Mouse (Mus musculus) B cell, adult 62 days (primary cell): ENCODE data around the gene Ifit3. TPM values are rescaled to one million over a fixed set of nuclear protein-coding genes. Genes with fewer than 3 reads are reported as not detected.

Source experiments
- total RNA-seq: library from RNA; stranded (reverse); gene quantifications from 4 replicates; pipeline ENCODE4 v1.2.4, GENCODE M21; 2023

The Ifit3 gene
- total RNA-seq, result 11.7 to 16.1 TPM (median 12.3 TPM) in 4 replicates

DNA sequence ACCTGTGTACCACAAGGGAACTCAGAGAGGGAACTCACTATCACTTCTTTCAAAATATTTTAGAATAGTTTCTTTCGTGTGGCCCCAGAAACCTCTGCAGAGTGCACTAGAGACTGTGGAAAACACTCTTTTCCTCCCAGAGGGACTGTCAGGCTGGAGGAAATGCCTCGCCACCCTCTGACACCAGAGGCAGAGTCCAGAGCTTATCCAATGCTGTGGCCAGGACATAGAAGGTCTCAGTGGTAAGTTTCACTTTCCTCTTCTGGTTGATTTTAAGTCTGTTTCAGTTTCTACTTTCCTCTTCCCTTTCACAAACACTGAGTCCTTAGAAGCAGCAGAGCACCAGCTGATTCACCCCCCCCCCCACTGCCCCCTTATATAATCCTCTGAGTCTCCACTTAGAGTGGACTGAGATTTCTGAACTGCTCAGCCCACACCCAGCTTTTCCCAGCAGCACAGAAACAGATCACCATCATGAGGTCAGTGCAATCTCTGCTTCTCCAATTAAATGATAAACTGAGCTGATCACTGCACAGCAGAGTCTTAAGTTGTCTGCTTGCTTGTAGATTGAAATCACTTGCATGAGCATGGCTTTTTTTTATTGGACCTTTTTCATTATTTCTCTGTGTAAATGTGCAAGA, at the start of gene Ifit3:
Ifit3 (plus strand) TSS at position 406 of the 641 bp plus-strand sequence.

DNA sequence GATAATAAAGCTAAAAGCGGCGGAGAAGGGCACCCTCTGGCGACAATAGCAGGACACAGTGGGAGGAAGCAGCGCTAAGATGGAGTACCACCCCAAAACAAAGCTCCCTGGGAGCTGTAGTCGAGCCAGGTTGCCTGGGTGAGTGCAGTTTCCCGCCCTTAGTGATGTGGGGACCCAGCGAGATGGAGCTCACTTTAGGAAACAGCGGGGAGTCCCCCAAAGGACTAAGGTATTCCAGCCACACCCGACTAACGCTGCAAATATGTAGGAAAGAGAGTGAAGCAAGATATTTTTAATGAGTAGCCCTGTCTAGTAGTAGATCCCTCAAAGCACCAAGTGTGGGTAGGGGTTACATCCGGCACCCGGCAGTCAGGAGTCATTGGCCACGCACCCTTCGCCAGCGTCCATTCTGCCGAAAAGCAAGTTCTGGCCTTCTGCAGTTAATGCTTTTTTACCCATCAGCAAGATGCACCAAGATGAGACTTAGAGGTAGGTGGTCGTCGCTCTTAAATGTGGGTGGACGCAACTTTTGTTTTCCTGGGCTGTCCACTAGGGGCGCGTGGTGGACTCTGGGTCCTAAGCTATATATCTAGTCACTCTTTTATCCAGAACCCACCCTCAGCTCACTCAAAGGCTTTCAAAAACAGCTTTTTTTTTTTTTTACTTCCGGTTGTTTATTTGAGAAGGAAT, 32.7 kb upstream of the Ifit3 start, which contains the start of gene Ifit2:
Ifit2 (plus strand) TSS at position 161 of the 690 bp plus-strand sequence.

DNA sequence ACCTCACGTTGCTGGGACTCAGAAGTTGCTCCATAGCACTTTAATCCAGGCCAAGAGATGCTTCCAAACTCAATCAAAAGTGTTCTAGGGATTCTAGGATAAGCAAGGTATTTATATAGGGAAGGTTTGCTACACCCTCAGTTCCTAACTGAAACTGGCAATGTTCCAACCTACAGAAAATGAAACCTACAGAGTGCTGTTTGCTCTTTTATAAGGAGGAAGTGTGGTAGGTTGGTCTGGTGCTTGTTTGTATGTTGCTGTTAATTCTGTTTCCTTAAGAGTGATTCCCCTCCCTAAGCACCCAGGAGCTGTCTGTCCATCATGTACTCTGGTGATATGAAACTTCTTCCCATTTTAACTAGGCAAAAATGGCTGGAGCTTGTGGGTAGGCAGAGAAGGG, 18.6 kb downstream of the Ifit3 start, which contains the start of gene Ifit1bl1:
Ifit1bl1 (minus strand) TSS at position 69 of the 400 bp plus-strand sequence.

DNA sequence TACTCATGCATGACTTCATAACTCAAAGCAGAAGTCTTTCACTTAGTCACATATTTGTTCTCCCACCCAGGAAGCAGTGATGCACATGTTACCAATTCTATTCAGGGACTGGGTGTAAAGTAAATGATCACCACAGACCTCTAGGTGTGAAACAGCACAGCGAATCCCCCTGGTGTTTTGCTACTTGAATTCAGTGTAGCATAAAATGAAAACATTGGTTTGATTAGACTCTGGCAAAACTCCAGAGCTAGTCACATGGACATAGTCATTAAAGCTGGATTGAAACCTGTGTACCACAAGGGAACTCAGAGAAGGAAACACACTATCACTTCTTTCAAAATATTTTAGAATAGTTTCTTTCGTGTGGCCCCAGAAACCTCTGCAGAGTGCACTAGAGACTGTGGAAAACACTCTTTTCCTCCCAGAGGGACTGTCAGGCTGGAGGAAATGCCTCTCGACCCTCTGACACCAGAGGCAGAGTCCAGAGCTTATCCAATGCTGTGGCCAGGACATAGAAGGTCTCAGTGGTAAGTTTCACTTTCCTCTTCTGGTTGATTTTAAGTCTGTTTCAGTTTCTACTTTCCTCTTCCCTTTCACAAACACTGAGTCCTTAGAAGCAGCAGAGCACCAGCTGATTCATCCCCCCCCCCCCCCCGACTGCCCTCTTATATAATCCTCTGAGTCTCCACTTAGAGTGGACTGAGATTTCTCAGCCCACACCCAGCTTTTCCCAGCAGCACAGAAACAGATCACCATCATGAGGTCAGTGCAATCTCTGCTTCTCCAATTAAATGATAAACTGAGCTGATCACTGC, 24.1 kb downstream of the Ifit3 start, which contains the start of gene Ifit3b:
Ifit3b (plus strand) TSS at position 734 of the 815 bp plus-strand sequence.

Other genes with a start within 250 kb of the Ifit3 start
- gene Ch25h, start 108.4 kb upstream of the Ifit3 start, total RNA-seq, result not detected in 4 replicates
- 44.4 to 47.0 TPM (median 45.8 TPM) in 4 replicates for gene Lipa, start 56.1 kb upstream of the Ifit3 start, total RNA-seq
- gene Ifit2, start 32.8 kb upstream of the Ifit3 start, total RNA-seq, result 6.8 to 7.7 TPM (median 7.2 TPM) in 4 replicates
- gene Ifit1bl1, start 18.4 kb downstream of the Ifit3 start, total RNA-seq, result 2.2 to 3.1 TPM (median 2.8 TPM) in 4 replicates
- 2.2 to 5.5 TPM (median 2.6 TPM) in 4 replicates for gene Ifit3b, start 24.4 kb downstream of the Ifit3 start, total RNA-seq
- gene Ifit1bl2, start 57.2 kb downstream of the Ifit3 start, total RNA-seq, result 0.16 to 0.18 TPM in 2 of 4 replicates, not detected in the others
- 1.5 to 2.6 TPM (median 2.1 TPM) in 4 replicates for gene Ifit1, start 57.3 kb downstream of the Ifit3 start, total RNA-seq
- not detected in 4 replicates for gene Slc16a12, start 163.8 kb downstream of the Ifit3 start, total RNA-seq